Mouse (Mus musculus) neural tube, embryonic 14.5 days (tissue): ENCODE data around the gene Mmrn1. TPM values are rescaled to one million over a fixed set of nuclear protein-coding genes. Genes with fewer than 3 reads are reported as not detected.

Source experiments
- polyA plus RNA-seq: library from polyadenylated mRNA; unstranded; fragments of >200 nt; fragmentation: Nextera tagmentation; extraction: Ambion mirVana; gene quantifications from 2 replicates; pipeline ENCODE4 v1.2.1, GENCODE M21; 2014

Gene Mmrn1
- polyA plus RNA-seq, 1 experiment from 2014 or later, result 0.37 TPM

Other genes with a start within 250 kb of the Mmrn1 start
- 166 and 258 TPM in 2 replicates for gene Snca, start 95.1 kb upstream of the Mmrn1 start, polyA plus RNA-seq